Mouse (Mus musculus): ENCODE data around the gene Mosmo. TPM values are rescaled to one million over a fixed set of nuclear protein-coding genes. Genes with fewer than 3 reads are reported as not detected.

Mosmo gene
- polyA plus RNA-seq, 1 experiment = 17.9 TPM

GRCm38 (mm10) chr7:120670153-120670875 is 7.1 kb upstream of the Mosmo start, which contains the start of gene Pdzd9:
Gene Pdzd9, minus strand, starts transcription at chr7:120670343.
- 14% methylated on average over 14 of the region's 14 CpGs for WGBS
- DNase-seq = peak; percentile 71
- Histone ChIP-seq H3K4me3 (replicated peaks; ENCODE audit: extremely low read depth, low read depth, low read length) (no peak within 1 kb of the TSS), H3K4me1 (ENCODE audit: control insufficient read depth, insufficient read depth, low read length) (no peaks in the 10 kb centered on the region)
- TF ChIP-seq POLR2A (IDR thresholded peaks at IDR 0.05; ENCODE audit: borderline replicate concordance, extremely low read depth, low read depth, low read length) (no peak), CTCF (IDR thresholded peaks at IDR 0.05; ENCODE audit: insufficient read depth, low read length) (peak; percentile 80)

- Histone ChIP-seq H3K4me1 (ENCODE audit: control insufficient read depth, insufficient read depth, low read length) (no peaks in the 10 kb centered on the region), H3K4me3 (replicated peaks; ENCODE audit: extremely low read depth, low read depth, low read length) (no peak overlapping the region)
- 67% methylated on average over 2 of the region's 2 CpGs for WGBS
- DNase-seq = no peak
- TF ChIP-seq CTCF (IDR thresholded peaks at IDR 0.05; ENCODE audit: insufficient read depth, low read length) = no peak
- no peak for TF ChIP-seq POLR2A (IDR thresholded peaks at IDR 0.05; ENCODE audit: borderline replicate concordance, extremely low read depth, low read depth, low read length)
Observed at GRCm38 (mm10) chr7:120671271-120671670, 6.1 kb upstream of the Mosmo start.

- H3K4me3 ChIP-seq (replicated peaks; ENCODE audit: extremely low read depth, low read depth, low read length) = peak overlapping the region; percentile 82
- TF ChIP-seq POLR2A (IDR thresholded peaks at IDR 0.05; ENCODE audit: borderline replicate concordance, extremely low read depth, low read depth, low read length) (no peak), CTCF (IDR thresholded peaks at IDR 0.05; ENCODE audit: insufficient read depth, low read length) (no peak)
- WGBS = 1% methylated on average over 42 of the region's 42 CpGs
Observed at GRCm38 (mm10) chr7:120677764-120678531, 530 bp downstream of the Mosmo start.

GRCm38 (mm10) chr7:120679023-120679422 is 1.6 kb downstream of the Mosmo start:
- TF ChIP-seq POLR2A (IDR thresholded peaks at IDR 0.05; ENCODE audit: borderline replicate concordance, extremely low read depth, low read depth, low read length) (no peak), CTCF (IDR thresholded peaks at IDR 0.05; ENCODE audit: insufficient read depth, low read length) (no peak)
- DNase-seq = no peak
- H3K4me1 ChIP-seq (ENCODE audit: control insufficient read depth, insufficient read depth, low read length) = peaks cover 8% of the 10 kb centered on the region
- no peak overlapping the region for H3K4me3 ChIP-seq (replicated peaks; ENCODE audit: extremely low read depth, low read depth, low read length)
- 7% methylated on average over 8 of the region's 8 CpGs for WGBS

More at GRCm38 (mm10) chr7:120677764-120678531, 530 bp downstream of the Mosmo start:
- DNase-seq = peak; percentile 41
- H3K4me1 ChIP-seq (ENCODE audit: control insufficient read depth, insufficient read depth, low read length) = peaks cover 8% of the 10 kb centered on the region

- Histone ChIP-seq H3K4me1 (ENCODE audit: control insufficient read depth, insufficient read depth, low read length) (peaks cover 15% of the 10 kb centered on the region), H3K4me3 (replicated peaks; ENCODE audit: extremely low read depth, low read depth, low read length) (no peak overlapping the region)
- TF ChIP-seq POLR2A (IDR thresholded peaks at IDR 0.05; ENCODE audit: borderline replicate concordance, extremely low read depth, low read depth, low read length) = no peak
- TF ChIP-seq CTCF (IDR thresholded peaks at IDR 0.05; ENCODE audit: insufficient read depth, low read length) = no peak
- no peak for DNase-seq
- 43% methylated on average over 4 of the region's 4 CpGs for WGBS
Observed at GRCm38 (mm10) chr7:120682002-120682401, 4.6 kb downstream of the Mosmo start.

GRCm38 (mm10) chr7:120684731-120685161 is 7.3 kb downstream of the Mosmo start:
- H3K4me3 ChIP-seq (replicated peaks; ENCODE audit: extremely low read depth, low read depth, low read length) = no peak overlapping the region
- DNase-seq = no peak
- TF ChIP-seq POLR2A (IDR thresholded peaks at IDR 0.05; ENCODE audit: borderline replicate concordance, extremely low read depth, low read depth, low read length) (no peak), CTCF (IDR thresholded peaks at IDR 0.05; ENCODE audit: insufficient read depth, low read length) (no peak)
- H3K4me1 ChIP-seq (ENCODE audit: control insufficient read depth, insufficient read depth, low read length) = peaks cover 8% of the 10 kb centered on the region
- 29% methylated on average over 2 of the region's 2 CpGs for WGBS

- TF ChIP-seq POLR2A (IDR thresholded peaks at IDR 0.05; ENCODE audit: borderline replicate concordance, extremely low read depth, low read depth, low read length) (no peak), CTCF (IDR thresholded peaks at IDR 0.05; ENCODE audit: insufficient read depth, low read length) (no peak)
- H3K4me1 ChIP-seq (ENCODE audit: control insufficient read depth, insufficient read depth, low read length) = peaks cover 6% of the 10 kb centered on the region
- WGBS = 60% methylated on average over 6 of the region's 6 CpGs
Observed at GRCm38 (mm10) chr7:120685227-120685626, 7.8 kb downstream of the Mosmo start.

GRCm38 (mm10) chr7:120690634-120691033 is 13.2 kb downstream of the Mosmo start:
- 66% methylated on average over 4 of the region's 4 CpGs for WGBS
- DNase-seq = no peak
- no peak for TF ChIP-seq POLR2A (IDR thresholded peaks at IDR 0.05; ENCODE audit: borderline replicate concordance, extremely low read depth, low read depth, low read length)
- peak; percentile 33 for TF ChIP-seq CTCF (IDR thresholded peaks at IDR 0.05; ENCODE audit: insufficient read depth, low read length)
- Histone ChIP-seq H3K4me3 (replicated peaks; ENCODE audit: extremely low read depth, low read depth, low read length) (no peak overlapping the region), H3K4me1 (ENCODE audit: control insufficient read depth, insufficient read depth, low read length) (peaks cover 3% of the 10 kb centered on the region; the same call in 1 of the 2 replicates)

More at GRCm38 (mm10) chr7:120685227-120685626, 7.8 kb downstream of the Mosmo start:
- no peak for DNase-seq
- no peak overlapping the region for H3K4me3 ChIP-seq (replicated peaks; ENCODE audit: extremely low read depth, low read depth, low read length)

- TF ChIP-seq CTCF (IDR thresholded peaks at IDR 0.05; ENCODE audit: insufficient read depth, low read length) (no peak), POLR2A (IDR thresholded peaks at IDR 0.05; ENCODE audit: borderline replicate concordance, extremely low read depth, low read depth, low read length) (no peak)
- H3K4me3 ChIP-seq (replicated peaks; ENCODE audit: extremely low read depth, low read depth, low read length) = no peak overlapping the region
- no peak for DNase-seq
- 95% methylated on average over 5 of the region's 5 CpGs for WGBS
- H3K4me1 ChIP-seq (ENCODE audit: control insufficient read depth, insufficient read depth, low read length) = peaks cover 3% of the 10 kb centered on the region; the same call in 1 of the 2 replicates
Observed at GRCm38 (mm10) chr7:120693831-120694375, 16.5 kb downstream of the Mosmo start.

Measured in lung, adult 2 months (tissue).